Mouse (Mus musculus): ENCODE data around the gene Kif1b.

Gene Kif1b

DNA sequence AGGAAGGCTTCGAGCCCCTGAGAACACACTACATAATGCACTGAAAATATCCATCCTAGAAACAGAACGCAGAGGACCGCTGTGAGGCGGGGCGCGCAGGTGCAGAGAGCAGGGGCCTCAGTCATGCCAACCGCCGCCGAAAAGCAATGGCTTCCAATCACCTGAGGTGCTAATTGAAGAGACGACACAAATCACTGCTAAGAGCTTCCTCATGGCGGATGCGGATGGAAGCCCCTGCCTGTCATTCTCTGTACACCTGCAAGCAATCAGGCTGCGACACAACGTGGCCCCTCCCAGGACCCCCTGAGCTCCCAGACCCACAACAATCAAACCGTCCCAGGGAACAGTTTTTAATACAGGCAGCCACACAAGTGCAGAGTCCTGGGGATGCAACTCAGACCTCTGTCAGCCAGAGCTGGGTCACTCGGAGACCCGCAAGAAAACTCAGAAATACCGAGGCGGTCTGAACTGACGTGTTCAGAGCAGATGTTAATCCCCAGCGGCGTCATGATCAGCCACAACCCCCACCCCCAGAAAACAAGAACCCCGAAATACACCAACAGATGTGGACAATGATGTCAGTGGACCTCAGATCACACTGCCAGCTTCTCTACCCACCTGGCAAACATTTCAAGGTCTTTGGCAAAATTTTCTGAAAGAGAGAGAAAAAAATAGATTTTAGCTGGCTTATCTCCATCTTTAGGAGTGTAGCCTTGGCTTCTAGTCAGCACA, 176.3 kb downstream of the Kif1b start:
- no peak for DNase-seq

DNA sequence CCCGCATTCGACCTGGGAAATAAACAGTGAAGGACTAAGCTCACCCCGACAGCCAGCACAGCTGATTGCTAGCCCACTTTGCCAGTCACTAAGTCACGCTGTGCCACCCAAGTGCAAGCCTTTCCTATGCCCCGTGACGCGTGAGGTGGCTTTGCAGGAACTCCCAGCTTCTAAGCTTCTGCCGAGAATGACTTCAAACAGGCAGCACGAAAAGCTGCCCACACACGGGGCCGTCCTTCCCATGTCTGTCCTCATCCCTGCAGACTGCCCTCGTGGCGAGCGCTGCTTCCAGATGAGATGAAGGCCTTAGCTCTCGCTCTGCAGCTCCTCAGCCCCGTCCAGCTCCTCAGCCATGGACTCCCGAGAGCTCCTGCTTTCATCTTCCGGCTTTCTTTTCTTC, 179.0 kb downstream of the Kif1b start:
- DNase-seq = no peak

DNA sequence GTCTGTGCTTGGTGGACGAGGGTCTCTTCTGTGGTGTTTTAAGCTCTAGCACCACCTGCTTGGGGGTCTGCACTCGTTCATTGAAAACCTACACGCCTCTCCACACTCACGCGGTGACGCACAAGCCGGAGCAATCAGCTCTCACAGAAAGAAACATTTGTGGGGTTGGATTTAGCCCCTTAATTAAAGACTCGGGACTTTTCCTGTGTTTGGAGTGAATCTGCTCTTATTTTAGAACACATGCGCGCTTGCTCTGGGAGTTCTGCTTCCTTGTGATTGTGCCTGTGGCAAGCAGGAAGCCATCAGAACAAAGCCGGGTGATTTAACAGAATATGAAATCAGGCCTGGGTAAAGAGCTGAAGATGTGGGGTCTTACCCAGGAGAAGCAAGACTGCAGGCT, 180.8 kb downstream of the Kif1b start, which contains the start of gene Cort:
Gene Cort (minus strand): TSS at position 101 of the 400 bp plus-strand sequence.
- DNase-seq = no peak
